Mouse (Mus musculus) thymus, adult 2 months (tissue): ENCODE data around the gene Syt17.

Experiments used
- CTCF ChIP-seq: fragments of 200-500 bp; IDR thresholded peaks from 2 replicates; pipeline ENCODE4 v1.5.1; 2012; ENCODE audit warnings: mild to moderate bottlenecking, control low read depth, low read length, moderate library complexity, borderline replicate concordance; ENCODE audit not compliant: control insufficient read depth, poor library complexity, insufficient read depth; ENCODE audit errors: extremely low read depth
- POLR2A ChIP-seq: fragments of 200-500 bp; IDR thresholded peaks from 2 replicates; pipeline ENCODE4 v1.6.1; 2012; ENCODE audit warnings: mild to moderate bottlenecking, low read length, control low read depth, moderate library complexity; ENCODE audit not compliant: control insufficient read depth, poor library complexity, insufficient read depth; ENCODE audit errors: extremely low read depth

- TF ChIP-seq CTCF, result no peak
- TF ChIP-seq POLR2A, result no peak
Measured at GRCm38 (mm10) chr7:118480160-118480709, 32.2 kb upstream of the Syt17 start.
